Mouse (Mus musculus): Measurements from ENCODE around the gene Crygn.
"Not testable (repeated sequence)": the region's sequence is repeated elsewhere in the genome, so short reads cannot be mapped to it uniquely, and the experiment has no call there.

Gene Crygn

GRCm38 (mm10) chr5:24757816-24758215 is at the start of gene Crygn:
TSS of gene Crygn (minus strand) at chr5:24758008.
- no peak for DNase-seq

DNA sequence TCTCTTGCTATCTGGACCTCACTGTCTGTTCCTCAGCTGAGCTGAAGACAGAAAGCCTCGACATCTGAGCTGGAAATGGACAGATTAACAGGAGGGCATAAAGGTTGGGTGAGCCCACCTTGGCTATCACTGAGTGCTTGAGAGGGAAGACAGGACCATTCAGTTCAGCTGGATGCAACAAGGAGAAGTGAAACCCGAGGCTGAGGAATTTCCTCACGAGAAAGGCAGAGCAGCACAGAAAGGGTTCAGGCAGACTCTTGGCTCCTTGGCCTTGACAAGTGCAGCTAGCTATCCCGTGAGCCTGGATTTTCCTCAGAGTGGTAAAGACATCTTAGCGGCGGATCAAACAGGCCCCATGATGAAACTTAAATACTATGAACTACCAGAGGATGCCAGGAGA is 47.4 kb upstream of the Crygn start:
- no peak for DNase-seq

DNA sequence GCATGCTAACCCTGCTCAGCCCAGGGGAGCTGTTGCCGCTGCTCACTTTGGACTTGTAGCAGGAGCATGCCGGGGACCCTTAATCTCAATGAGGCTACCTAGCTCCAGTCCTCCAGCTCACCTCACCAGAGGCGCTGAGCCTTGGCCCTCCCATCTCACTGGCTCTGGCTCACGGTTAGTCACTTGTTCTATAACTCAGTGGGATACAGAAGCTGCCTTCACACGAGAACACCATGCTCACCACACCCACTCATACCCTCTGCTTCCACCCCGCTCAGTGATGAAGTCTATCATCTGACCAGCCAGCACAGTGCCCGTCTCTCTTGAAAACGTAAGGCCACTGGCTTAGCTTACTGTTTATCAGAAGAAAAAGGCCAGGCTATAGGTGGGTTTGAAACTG is 46.9 kb upstream of the Crygn start:
- DNase-seq = no peak

- DNase-seq = no peak
Measured at GRCm38 (mm10) chr5:24801841-24802624, 44.2 kb upstream of the Crygn start.

DNA sequence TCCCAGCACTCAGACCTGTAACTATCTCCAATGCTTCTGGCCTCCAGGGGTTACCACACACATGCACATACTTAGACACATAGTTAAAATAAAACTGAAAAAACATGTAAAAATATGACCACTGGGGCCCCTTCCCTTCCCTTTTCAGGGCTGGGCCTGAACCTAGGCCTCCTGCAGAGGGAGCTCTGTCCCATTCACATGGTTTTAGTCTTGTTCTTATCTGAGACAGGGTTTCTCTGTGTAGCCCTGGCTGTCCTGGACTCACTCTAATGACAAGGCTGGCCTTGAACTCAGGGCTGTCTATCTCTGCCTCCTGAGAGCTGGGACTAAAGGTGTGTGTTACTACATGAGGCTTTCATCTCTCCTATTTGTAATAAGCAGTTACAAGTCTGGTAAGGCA is 42.6 kb upstream of the Crygn start:
- peak; percentile 15 for DNase-seq

DNA sequence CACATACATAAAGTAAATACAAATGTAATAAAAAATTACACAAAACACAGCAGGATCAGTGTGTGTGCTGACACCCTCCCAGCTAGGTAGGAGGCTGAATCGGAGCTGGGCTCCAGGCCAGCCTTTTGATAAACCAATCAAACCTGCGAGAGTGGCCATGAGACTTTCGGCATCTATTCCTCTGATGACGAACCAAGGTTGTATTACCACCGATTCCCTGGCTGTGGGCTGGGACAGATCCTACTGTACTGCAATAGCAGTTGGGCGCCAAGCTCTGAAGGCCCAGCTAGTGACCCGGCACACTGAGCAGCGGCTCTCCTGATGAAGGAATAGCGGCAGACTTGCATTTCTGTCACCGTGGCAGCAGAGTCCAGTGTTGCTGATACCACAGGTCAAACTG is 40.8 kb upstream of the Crygn start:
- no peak for DNase-seq

- no peak for DNase-seq
Measured at GRCm38 (mm10) chr5:24797858-24798257, 40.0 kb upstream of the Crygn start.

DNA sequence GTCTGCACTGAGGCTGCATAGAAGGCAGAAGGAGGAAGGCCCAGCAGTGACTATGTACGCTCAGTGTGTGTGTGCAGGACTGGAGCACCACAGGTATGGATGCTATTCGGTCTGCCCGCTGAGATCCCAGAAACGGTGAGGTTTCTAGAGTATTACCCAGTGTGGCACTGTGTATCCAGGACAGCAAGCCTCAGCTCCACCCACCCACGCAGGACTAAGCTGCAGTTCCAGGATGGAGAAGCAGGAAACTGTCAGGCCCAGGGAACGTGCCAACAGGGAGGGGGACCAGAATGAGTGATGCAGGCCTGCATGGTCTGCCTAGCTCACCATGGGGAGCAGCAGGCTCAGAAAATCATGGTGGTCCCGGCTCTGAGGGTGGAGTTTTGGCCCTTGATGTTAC is 35.2 kb upstream of the Crygn start:
- no peak for DNase-seq

GRCm38 (mm10) chr5:24782957-24783356 is 25.1 kb upstream of the Crygn start:
- no peak for DNase-seq

- no peak for DNase-seq
Measured at GRCm38 (mm10) chr5:24781048-24781447, 23.2 kb upstream of the Crygn start.

- peak; percentile 34 for DNase-seq
Measured at GRCm38 (mm10) chr5:24779881-24780512, 22.2 kb upstream of the Crygn start.

GRCm38 (mm10) chr5:24779321-24779720 is 21.5 kb upstream of the Crygn start:
- DNase-seq = no peak

- DNase-seq = no peak
Measured at GRCm38 (mm10) chr5:24778843-24779140, 21.0 kb upstream of the Crygn start.

- DNase-seq = no peak
Measured at GRCm38 (mm10) chr5:24778082-24778842, 20.5 kb upstream of the Crygn start.

- DNase-seq = no peak
Measured at GRCm38 (mm10) chr5:24776681-24777080, 18.9 kb upstream of the Crygn start.

DNA sequence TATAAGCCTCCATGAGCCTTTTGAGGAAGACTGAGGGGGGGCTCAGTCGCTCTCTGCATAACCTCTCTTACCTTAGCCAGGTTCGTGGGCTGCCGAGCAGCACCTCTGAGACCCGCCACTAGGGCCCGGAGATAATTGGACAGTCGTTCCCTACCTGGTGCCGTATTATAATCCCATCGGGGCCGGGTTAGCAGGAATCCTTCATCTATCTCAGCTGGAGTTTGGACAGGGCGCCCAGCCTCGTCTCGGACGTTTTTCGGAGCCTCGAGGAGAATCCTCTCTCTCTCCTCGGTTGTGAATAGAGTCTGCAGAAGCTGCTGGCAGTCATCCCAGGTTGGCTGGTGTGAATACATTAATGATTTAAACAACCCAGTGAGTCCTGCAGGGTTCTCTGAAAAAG is 16.7 kb upstream of the Crygn start:
- not testable (repeated sequence) for DNase-seq

DNA sequence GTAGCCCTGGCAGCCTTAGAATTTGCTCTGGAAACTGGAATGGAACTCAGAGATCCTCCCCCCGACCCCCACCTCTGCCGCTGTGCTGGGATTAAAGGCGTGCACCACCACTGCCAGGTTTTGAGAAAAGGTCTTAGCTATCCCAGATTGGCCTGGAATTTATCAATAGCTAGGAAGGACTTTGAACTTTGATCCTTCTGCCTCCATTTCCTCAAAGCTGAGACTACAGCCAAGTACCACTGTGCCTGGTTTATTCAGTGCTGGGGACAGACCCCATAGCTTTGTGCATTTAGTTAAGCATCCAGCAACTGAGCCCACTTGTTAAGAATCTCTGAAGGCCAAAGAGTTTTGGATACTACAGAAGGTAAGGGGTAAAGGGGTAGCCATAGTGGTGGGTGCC is 877 bp downstream of the Crygn start:
- no peak for DNase-seq

DNA sequence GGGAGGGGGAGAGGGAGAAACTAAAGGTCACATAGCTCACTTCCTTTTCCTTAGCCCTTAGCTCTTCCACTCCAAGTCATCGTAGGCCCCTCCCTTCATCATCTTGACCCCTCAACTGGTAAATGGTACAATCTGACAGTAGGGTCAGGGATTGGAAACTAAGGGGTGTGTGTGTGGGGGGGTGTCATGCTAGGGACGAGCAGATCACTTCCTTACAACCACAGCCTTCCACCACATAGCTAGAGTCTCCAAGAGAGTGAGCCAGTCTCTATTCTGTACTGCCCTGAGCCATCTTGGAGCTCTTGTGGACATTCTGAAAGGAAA is 5.7 kb downstream of the Crygn start:
- DNase-seq = no peak

- DNase-seq = peak; percentile 57
Measured at GRCm38 (mm10) chr5:24751305-24752174, 6.3 kb downstream of the Crygn start.

GRCm38 (mm10) chr5:24750321-24751304 is 7.2 kb downstream of the Crygn start:
- peak; percentile 87 for DNase-seq

DNA sequence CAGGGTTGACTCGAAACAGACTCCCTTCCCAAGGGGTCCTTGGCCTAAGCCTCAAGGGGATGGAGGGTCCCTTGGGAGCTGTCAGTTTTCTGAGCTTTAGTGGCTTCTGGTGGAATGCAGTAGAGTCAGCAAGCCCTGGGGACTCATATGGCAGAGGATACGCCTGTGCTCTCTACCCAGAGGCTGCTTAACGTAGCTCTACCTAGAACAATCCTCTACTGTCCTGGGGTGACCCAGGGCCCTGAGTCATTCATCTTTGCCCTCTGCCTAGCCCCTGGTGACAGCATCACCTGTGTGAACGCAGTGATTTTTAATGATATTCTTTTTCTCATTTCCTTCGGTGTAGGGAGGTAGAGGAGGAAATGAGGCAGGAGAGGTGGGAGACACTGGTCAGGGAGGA is 8.1 kb downstream of the Crygn start:
- DNase-seq = no peak

GRCm38 (mm10) chr5:24747533-24747932 is 10.3 kb downstream of the Crygn start:
- no peak for DNase-seq

Measured in kidney, adult 18-20 months (tissue).